Mouse (Mus musculus) thymus, adult 2 months (tissue): ENCODE measurements at regions not wholly inside any gene's neighbourhood (a gene's known extent, or its start where the extent isn't known, plus 50 kb on each side); places are given as distances from the start of the nearest gene placed in this dataset.

ENCODE experiments used
- CTCF ChIP-seq: fragments of 200-500 bp; IDR thresholded peaks from 2 replicates; pipeline ENCODE4 v1.5.1; 2012; ENCODE audit warnings: mild to moderate bottlenecking, control low read depth, low read length, moderate library complexity, borderline replicate concordance; ENCODE audit not compliant: control insufficient read depth, poor library complexity, insufficient read depth; ENCODE audit errors: extremely low read depth
- POLR2A ChIP-seq: fragments of 200-500 bp; IDR thresholded peaks from 2 replicates; pipeline ENCODE4 v1.6.1; 2012; ENCODE audit warnings: mild to moderate bottlenecking, low read length, control low read depth, moderate library complexity; ENCODE audit not compliant: control insufficient read depth, poor library complexity, insufficient read depth; ENCODE audit errors: extremely low read depth

GRCm38 (mm10) chr4:106150775-106151174, 165.2 kb upstream of the Usp24 start:
- TF ChIP-seq CTCF (no peak), POLR2A (no peak)
